Mouse (Mus musculus): ENCODE data around the gene Gcdh. TPM values are rescaled to one million over a fixed set of nuclear protein-coding genes. Genes with fewer than 3 reads are reported as not detected.

The Gcdh gene
- 45.5 and 52.8 TPM in 2 replicates for total RNA-seq (2014; rRNA removed; ENCODE audit: low replicate concordance)
- polyA plus RNA-seq (2015; fragmentation: Nextera tagmentation; extraction: Ambion mirVana): 33.0 and 33.5 TPM in 2 replicates

DNA sequence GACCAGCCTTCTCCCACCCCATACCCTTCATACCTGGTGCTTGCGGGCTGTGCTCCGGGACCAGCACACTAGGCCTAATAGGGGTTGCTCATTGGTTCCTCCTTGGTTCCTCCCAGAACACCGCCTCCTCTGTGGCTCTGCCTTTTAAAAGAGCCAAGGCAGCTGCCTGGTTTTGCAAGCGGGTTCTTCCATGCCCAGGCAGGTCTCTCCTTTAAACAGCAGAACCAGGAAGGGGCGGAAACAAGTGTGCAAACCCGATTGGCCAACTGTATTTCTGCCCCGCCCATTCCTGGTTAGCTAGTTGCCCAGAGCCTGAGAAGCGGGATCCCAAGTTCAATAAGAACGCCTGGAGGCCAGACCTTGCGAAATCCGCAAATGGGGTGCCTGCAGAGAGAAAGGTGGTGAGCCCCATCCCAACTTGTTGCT is at the start of gene Gcdh:
Gene Gcdh, minus strand, starts transcription at position 213 of the 426 bp plus-strand sequence.
- peaks cover 12% of the 10 kb centered on the region for H3K4me1 ChIP-seq (ENCODE audit: control insufficient read depth, insufficient read depth)
- H3K4me3 ChIP-seq (ENCODE audit: low read depth, low read length): peak within 1 kb of the TSS; percentile 68
- 0% methylated on average over 11 of the region's 11 CpGs for WGBS
- peak within 1 kb of the TSS; percentile 95 for H3K4me2 ChIP-seq (ENCODE audit: low read depth, low read length)
- DNase-seq (ENCODE audit: low spot score) (peak; percentile 98), ATAC-seq (ENCODE audit: insufficient read depth, low read depth) (peak; percentile 99)
- H3K27ac ChIP-seq (ENCODE audit: low read depth): no peak within 1 kb of the TSS
- TF ChIP-seq CTCF (IDR thresholded peaks at IDR 0.05; ENCODE audit: low read depth): no peak
- no peak for TF ChIP-seq EP300 (IDR thresholded peaks at IDR 0.05; ENCODE audit: low read depth)
- peaks cover 4% of the 10 kb centered on the region; the same call in 1 of the 2 replicates for H3K36me3 ChIP-seq (replicated peaks; ENCODE audit: control insufficient read depth, insufficient read depth, low read length)
- no peaks in the 10 kb centered on the region for H3K9me3 ChIP-seq (replicated peaks; ENCODE audit: control insufficient read depth, low read length)
- H3K27me3 ChIP-seq (ENCODE audit: control insufficient read depth, insufficient read depth, low read length): no peaks in the 10 kb centered on the region
- H3K9ac ChIP-seq (replicated peaks; ENCODE audit: low read depth, low read length): peak within 1 kb of the TSS; percentile 60

DNA sequence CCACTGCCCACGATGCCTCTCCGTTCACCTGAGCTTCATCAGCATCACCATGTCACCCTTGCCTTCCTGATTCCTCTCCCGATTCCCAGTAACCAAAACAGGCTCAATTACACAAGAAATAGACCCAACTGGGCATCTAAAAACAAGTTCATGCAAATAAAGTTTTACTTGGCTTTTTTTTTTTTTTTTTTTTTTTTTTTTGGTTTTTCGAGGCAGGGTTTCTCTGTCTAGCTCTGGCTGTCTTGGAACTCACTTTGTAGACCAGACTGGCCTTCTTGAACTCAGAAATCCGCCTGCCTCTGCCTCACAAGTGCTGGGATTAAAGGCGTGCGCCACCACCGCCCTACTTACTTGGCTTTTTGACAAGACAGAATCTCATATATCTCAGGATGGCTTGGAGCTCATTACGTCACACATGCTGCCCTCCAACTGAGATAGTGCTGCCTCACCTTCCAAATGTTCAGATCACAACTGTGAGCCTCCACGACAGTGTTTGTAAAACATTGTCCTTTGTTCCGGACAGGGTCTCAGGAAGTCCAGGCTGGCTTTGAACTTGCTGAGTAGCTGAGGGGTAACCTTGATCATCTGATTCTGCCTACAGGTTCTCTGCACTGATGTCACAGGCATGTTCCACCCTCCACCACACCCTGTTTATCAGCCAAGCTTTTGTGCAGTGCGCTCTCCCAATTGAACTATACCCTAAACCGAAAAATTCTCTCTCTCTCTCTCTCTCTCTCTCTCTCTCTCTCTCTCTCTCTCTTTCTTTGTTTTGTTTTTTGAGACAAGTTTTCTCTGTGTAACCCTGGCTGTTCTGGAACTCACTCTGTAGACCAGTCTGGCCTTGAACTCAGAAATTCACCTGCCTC is 44.1 kb upstream of the Gcdh start:
- TF ChIP-seq CTCF (IDR thresholded peaks at IDR 0.05; ENCODE audit: low read depth) (no peak), EP300 (IDR thresholded peaks at IDR 0.05; ENCODE audit: low read depth) (no peak)
- 0 out of 2 replicates have a peak, but pooled peaks cover 6% of the 10 kb centered on the region for H3K4me1 ChIP-seq (ENCODE audit: control insufficient read depth, insufficient read depth)
- no peaks in the 10 kb centered on the region for H3K9me3 ChIP-seq (replicated peaks; ENCODE audit: control insufficient read depth, low read length)
- WGBS: 57% methylated on average over 13 of the region's 13 CpGs
- no peaks in the 10 kb centered on the region for H3K36me3 ChIP-seq (replicated peaks; ENCODE audit: control insufficient read depth, insufficient read depth, low read length)
- H3K27ac ChIP-seq (ENCODE audit: low read depth): no peak overlapping the region
- ATAC-seq (ENCODE audit: insufficient read depth, low read depth) (no peak), DNase-seq (ENCODE audit: low spot score) (no peak)
- no peak overlapping the region for H3K4me3 ChIP-seq (ENCODE audit: low read depth, low read length)
- H3K9ac ChIP-seq (replicated peaks; ENCODE audit: low read depth, low read length): no peak overlapping the region
- peaks cover 68% of the 10 kb centered on the region for H3K27me3 ChIP-seq (ENCODE audit: control insufficient read depth, insufficient read depth, low read length)
- H3K4me2 ChIP-seq (ENCODE audit: low read depth, low read length): no peak overlapping the region

DNA sequence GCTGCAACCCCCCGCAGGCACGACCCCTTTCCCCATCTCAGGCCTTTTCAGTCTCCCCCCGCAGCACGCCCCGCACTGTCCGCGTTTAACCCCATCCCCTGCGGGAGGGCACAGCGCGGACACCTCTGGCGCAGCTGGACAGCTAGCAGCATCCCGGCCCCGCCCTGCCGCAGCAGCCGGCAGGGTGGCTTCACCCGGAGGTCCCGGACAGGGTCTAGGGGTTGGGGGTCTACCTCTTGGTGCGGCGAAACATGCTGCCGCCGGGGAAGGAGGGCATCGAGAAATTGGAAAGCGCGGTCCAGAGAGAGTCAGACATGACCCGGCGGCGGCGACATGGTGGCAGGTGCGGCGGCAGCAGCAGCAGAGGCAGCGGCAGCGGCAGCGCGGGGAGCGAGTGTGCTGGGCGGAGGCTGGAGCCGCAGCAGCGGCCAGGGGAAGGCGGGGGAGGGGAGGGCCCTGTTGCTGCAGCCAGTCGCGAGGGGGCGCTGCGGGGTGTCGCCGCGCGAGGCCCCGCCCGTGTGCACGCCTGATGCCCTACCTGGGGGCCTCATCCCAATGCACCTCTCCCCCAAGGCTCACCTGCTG is 43.3 kb upstream of the Gcdh start, which contains the start of gene Mast1:
Gene Mast1, minus strand, starts transcription at position 398 of the 585 bp plus-strand sequence.
- Histone ChIP-seq H3K4me1 (ENCODE audit: control insufficient read depth, insufficient read depth) (0 out of 2 replicates have a peak, but pooled peaks cover 6% of the 10 kb centered on the region), H3K27me3 (ENCODE audit: control insufficient read depth, insufficient read depth, low read length) (peaks cover 68% of the 10 kb centered on the region), H3K9ac (replicated peaks; ENCODE audit: low read depth, low read length) (no peak within 1 kb of the TSS), H3K36me3 (replicated peaks; ENCODE audit: control insufficient read depth, insufficient read depth, low read length) (no peaks in the 10 kb centered on the region), H3K4me3 (ENCODE audit: low read depth, low read length) (peak within 1 kb of the TSS; percentile 43), H3K4me2 (ENCODE audit: low read depth, low read length) (peak within 1 kb of the TSS; percentile 66), H3K9me3 (replicated peaks; ENCODE audit: control insufficient read depth, low read length) (no peaks in the 10 kb centered on the region), H3K27ac (ENCODE audit: low read depth) (no peak within 1 kb of the TSS)
- no peak for TF ChIP-seq EP300 (IDR thresholded peaks at IDR 0.05; ENCODE audit: low read depth)
- 0 out of 2 replicates have a peak, but pooled peaks have one; percentile 31 for TF ChIP-seq CTCF (IDR thresholded peaks at IDR 0.05; ENCODE audit: low read depth)
- WGBS: under 1% methylated on average over 42 of the region's 50 CpGs
- DNase-seq (ENCODE audit: low spot score) (peak; percentile 50), ATAC-seq (ENCODE audit: insufficient read depth, low read depth) (peak; percentile 57)

DNA sequence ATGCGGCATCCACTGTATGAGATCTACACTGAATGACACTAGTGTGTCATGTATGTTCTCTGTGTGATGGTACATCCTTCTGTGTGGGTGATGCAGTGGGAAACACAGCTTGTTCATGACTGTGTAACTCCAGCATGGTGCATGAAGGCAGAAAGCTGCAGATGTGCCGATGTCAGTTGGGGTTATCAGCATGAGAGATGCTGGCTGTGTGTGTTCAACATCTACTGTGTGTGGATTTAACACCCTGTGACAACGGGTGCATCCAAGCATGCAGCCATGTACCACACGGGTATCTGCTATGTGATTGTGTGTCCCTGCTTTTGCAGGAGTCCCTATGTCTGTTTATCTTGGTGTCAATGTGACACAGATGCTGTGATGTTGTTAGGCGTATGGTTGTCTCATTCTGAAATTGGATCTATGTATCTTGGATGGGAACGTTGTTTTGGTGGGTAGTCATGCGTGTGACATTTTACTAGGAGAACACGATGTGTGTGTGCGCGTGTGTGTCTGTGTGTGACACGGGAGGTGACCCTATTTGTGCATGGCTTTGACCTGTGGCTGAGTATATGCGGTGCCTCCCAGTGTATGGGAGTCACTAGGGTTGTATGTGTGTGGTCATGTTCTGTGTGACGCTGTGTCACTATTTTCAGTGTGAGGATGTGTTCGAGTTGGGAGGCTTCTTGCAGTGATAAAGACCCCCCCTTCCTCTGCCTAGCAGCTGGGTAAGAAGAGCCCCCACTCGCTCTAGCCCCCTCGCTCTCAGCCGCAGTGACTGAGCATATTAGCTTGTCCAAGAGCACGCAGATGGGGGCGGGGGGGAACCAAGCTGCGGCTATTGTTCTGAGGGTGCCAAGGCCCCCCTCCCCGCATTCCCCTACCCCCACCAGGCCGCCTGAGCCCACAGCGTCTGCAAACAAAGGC is 42.6 kb upstream of the Gcdh start:
- no peak for ATAC-seq (ENCODE audit: insufficient read depth, low read depth)
- Histone ChIP-seq H3K4me1 (ENCODE audit: control insufficient read depth, insufficient read depth) (0 out of 2 replicates have a peak, but pooled peaks cover 6% of the 10 kb centered on the region), H3K9me3 (replicated peaks; ENCODE audit: control insufficient read depth, low read length) (no peaks in the 10 kb centered on the region), H3K27me3 (ENCODE audit: control insufficient read depth, insufficient read depth, low read length) (peaks cover 69% of the 10 kb centered on the region), H3K9ac (replicated peaks; ENCODE audit: low read depth, low read length) (no peak overlapping the region), H3K27ac (ENCODE audit: low read depth) (no peak overlapping the region), H3K4me3 (ENCODE audit: low read depth, low read length) (peak overlapping the region; percentile 43), H3K36me3 (replicated peaks; ENCODE audit: control insufficient read depth, insufficient read depth, low read length) (no peaks in the 10 kb centered on the region), H3K4me2 (ENCODE audit: low read depth, low read length) (peak overlapping the region; percentile 66; the same call in 1 of the 2 replicates)
- WGBS: 26% methylated on average over 23 of the region's 23 CpGs
- no peak for TF ChIP-seq EP300 (IDR thresholded peaks at IDR 0.05; ENCODE audit: low read depth)
- TF ChIP-seq CTCF (IDR thresholded peaks at IDR 0.05; ENCODE audit: low read depth): no peak
- no peak for DNase-seq (ENCODE audit: low spot score)

DNA sequence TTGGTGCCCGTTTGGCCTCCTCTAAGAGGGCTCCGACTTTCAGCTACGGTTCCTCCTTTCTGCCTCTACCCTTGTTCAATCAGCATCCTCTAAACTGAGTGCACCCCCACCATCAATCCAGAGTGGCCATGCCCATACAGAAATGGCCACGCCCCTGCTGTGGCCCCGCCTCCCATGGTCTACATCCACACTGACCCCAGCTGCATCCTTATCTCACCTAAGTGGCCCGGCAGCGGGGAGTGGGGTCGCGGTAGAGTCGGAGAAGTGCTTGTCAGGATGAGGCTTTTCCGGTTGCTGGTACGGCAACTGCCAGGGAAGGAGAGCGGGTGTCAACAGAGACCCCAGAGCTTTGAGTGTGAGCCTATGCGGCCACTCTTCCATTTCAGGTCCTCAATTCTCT is 41.8 kb upstream of the Gcdh start:
- Histone ChIP-seq H3K4me3 (ENCODE audit: low read depth, low read length) (no peak overlapping the region), H3K9ac (replicated peaks; ENCODE audit: low read depth, low read length) (no peak overlapping the region), H3K27ac (ENCODE audit: low read depth) (no peak overlapping the region), H3K36me3 (replicated peaks; ENCODE audit: control insufficient read depth, insufficient read depth, low read length) (no peaks in the 10 kb centered on the region), H3K4me2 (ENCODE audit: low read depth, low read length) (no peak overlapping the region), H3K9me3 (replicated peaks; ENCODE audit: control insufficient read depth, low read length) (no peaks in the 10 kb centered on the region), H3K27me3 (ENCODE audit: control insufficient read depth, insufficient read depth, low read length) (peaks cover 73% of the 10 kb centered on the region), H3K4me1 (ENCODE audit: control insufficient read depth, insufficient read depth) (0 out of 2 replicates have a peak, but pooled peaks cover 6% of the 10 kb centered on the region)
- 5% methylated on average over 14 of the region's 14 CpGs for WGBS
- DNase-seq (ENCODE audit: low spot score) (no peak), ATAC-seq (ENCODE audit: insufficient read depth, low read depth) (no peak)
- TF ChIP-seq EP300 (IDR thresholded peaks at IDR 0.05; ENCODE audit: low read depth): no peak
